Mouse (Mus musculus): ENCODE results near the gene Kif2a. TPM values are rescaled to one million over a fixed set of nuclear protein-coding genes. Genes with fewer than 3 reads are reported as not detected.

Kif2a gene
- 7.4 and 7.9 TPM in 2 replicates for polyA plus RNA-seq (2015; fragmentation: Nextera tagmentation; extraction: Ambion mirVana)

DNA sequence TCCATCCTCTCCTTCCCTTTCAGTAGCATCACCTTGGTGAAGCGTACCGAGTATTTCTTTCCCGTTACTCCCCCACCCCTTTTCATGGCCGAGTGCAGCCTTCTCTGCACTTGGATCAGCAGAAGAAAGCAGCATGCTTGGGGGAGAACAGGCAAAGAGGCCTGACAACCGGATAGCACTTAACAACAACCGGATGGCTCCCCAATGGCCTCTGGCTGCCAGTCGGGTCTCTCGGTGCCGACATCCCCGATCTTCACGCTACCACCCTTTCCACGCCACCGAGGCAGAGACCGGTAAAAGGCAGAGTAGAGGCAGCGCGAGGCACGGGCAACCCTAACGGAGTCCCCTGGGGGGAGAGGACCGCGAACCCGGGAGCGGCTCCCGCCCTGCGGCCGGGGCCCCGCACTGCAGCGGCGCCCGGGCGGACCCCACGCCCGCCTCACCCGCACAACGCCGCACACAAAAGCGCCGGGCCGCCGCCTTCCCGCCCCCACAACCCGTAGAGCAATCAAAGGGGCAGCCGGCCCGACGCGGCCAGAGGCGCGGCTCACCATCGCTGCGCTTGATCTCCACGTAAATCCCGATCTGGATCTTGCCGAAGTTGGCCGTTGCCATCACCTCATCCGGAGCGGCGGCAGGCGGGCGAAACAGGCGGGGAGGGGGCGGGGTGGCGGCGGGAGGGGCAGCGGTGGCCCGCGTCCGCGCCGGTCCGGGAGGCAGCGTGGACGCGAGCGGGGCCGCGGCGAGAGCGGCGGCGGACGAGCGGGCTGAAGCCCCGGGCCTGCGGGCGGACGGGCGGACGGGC lies at the start of gene Kif2a:
Gene Kif2a (minus strand): TSS at position 666 of the 805 bp plus-strand sequence.
- ATAC-seq (replicated peaks; ENCODE audit: extremely low read depth, insufficient read depth, low FRiP score): peak; percentile 56

DNA sequence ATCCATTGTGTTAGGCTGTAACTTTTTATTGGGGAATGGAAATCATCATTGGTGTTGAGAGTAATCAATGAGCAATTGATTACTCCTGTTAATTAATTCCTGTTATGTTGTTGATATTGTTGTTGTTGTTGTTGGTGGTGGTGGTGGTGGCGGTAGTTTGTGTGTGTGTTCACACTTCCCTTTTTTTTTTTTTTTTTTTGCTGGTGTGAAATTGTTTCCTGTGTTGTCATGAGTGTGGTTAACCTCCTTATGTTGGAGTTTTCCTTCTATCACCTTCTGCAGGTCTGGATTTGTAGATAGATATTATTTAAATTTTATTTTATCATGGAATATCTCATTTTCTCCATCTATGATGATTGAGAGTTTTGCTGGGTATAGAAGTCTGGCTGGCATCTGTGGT lies 47.1 kb upstream of the Kif2a start:
- Histone ChIP-seq H3K9ac (ENCODE audit: low read length) (no peak overlapping the region), H3K4me3 (ENCODE audit: low read length) (no peak overlapping the region), H3K4me2 (ENCODE audit: low read depth, low read length) (no peak overlapping the region), H3K36me3 (ENCODE audit: control insufficient read depth, insufficient read depth) (no peaks in the 10 kb centered on the region), H3K27me3 (ENCODE audit: control insufficient read depth, insufficient read depth, low read length) (no peaks in the 10 kb centered on the region), H3K9me3 (replicated peaks; ENCODE audit: control insufficient read depth, low read length) (no peaks in the 10 kb centered on the region), H3K27ac (ENCODE audit: low read length) (no peak overlapping the region), H3K4me1 (ENCODE audit: control insufficient read depth, insufficient read depth, low read length) (peaks cover 9% of the 10 kb centered on the region)
- ATAC-seq (replicated peaks; ENCODE audit: extremely low read depth, insufficient read depth, low FRiP score): no peak
- WGBS: 77% methylated on average over 1 of the region's 1 CpGs

More for the DNA sequence above, at the start of gene Kif2a:
- peaks cover 4% of the 10 kb centered on the region for H3K4me1 ChIP-seq (ENCODE audit: control insufficient read depth, insufficient read depth, low read length)
- H3K27ac ChIP-seq (ENCODE audit: low read length): peak within 1 kb of the TSS; percentile 88
- H3K4me2 ChIP-seq (ENCODE audit: low read depth, low read length): peak within 1 kb of the TSS; percentile 89
- H3K36me3 ChIP-seq (ENCODE audit: control insufficient read depth, insufficient read depth): no peaks in the 10 kb centered on the region
- H3K27me3 ChIP-seq (ENCODE audit: control insufficient read depth, insufficient read depth, low read length): no peaks in the 10 kb centered on the region
- H3K4me3 ChIP-seq (ENCODE audit: low read length): peak within 1 kb of the TSS; percentile 71
- H3K9me3 ChIP-seq (replicated peaks; ENCODE audit: control insufficient read depth, low read length): 0 out of 2 replicates have a peak, but pooled peaks cover 2% of the 10 kb centered on the region
- WGBS: under 1% methylated on average over 82 of the region's 87 CpGs
- peak within 1 kb of the TSS; percentile 94 for H3K9ac ChIP-seq (ENCODE audit: low read length)

DNA sequence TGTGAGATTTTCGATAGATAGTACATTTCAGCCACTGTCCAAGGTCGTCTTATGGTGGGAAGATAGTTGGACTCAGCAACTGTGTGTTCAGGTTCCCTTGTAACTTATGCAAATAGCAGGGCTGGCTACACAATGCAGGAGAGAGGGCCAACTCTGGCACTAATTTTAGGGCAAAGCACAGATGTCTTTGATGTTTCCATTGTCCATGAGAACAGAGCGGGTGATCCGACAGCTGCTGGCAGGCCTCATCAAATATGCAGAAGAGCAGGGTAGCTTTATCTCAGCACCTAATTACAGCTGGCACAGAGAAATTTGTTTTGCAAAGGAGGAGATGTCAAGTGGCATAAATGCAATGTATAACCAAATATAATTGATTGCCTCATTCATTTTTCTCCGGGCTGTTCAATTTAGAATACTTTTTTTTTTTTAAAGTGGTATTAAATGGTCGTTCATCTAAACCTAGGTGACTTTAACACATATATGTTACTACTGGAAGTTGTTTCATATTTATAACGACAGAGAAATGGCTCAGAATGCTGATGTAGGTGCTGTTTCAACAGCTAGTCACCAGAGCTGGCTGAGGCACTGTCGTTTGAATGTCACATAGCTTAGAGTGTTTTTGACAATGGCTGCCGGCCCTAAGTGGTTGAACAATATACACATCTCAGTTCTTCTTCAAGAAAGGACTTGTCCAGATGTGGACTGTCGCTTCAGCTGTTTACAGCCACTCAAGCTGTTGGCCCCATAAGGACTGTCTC lies 43.4 kb upstream of the Kif2a start:
- Histone ChIP-seq H3K4me2 (ENCODE audit: low read depth, low read length) (no peak overlapping the region), H3K27ac (ENCODE audit: low read length) (no peak overlapping the region), H3K36me3 (ENCODE audit: control insufficient read depth, insufficient read depth) (no peaks in the 10 kb centered on the region), H3K9ac (ENCODE audit: low read length) (no peak overlapping the region), H3K27me3 (ENCODE audit: control insufficient read depth, insufficient read depth, low read length) (no peaks in the 10 kb centered on the region), H3K4me3 (ENCODE audit: low read length) (no peak overlapping the region), H3K9me3 (replicated peaks; ENCODE audit: control insufficient read depth, low read length) (no peaks in the 10 kb centered on the region), H3K4me1 (ENCODE audit: control insufficient read depth, insufficient read depth, low read length) (no peaks in the 10 kb centered on the region)
- ATAC-seq (replicated peaks; ENCODE audit: extremely low read depth, insufficient read depth, low FRiP score): no peak
- WGBS: 71% methylated on average over 10 of the region's 10 CpGs

DNA sequence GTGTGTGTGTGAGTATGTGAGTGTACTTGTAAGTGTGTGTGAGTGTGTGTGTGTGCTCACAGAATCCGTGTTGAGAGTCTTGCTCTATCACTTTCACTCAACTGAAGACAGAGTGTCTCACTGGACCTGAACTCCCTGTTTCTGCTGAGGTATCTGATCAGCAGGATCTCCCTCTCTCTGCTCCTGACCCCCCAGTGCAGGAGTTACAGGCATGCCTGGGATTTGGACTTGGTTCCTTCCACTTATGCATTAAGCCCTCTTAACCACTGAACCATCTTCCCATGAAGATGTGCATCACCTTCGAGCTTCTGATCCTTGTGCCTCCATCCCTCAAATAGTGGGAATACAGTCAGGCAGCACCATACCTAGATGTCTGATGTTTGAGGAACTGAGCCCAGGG lies 42.3 kb upstream of the Kif2a start:
- H3K36me3 ChIP-seq (ENCODE audit: control insufficient read depth, insufficient read depth): no peaks in the 10 kb centered on the region
- no peak overlapping the region for H3K27ac ChIP-seq (ENCODE audit: low read length)
- no peak overlapping the region for H3K4me2 ChIP-seq (ENCODE audit: low read depth, low read length)
- H3K4me1 ChIP-seq (ENCODE audit: control insufficient read depth, insufficient read depth, low read length): no peaks in the 10 kb centered on the region
- WGBS: 83% methylated on average over 2 of the region's 2 CpGs
- H3K9me3 ChIP-seq (replicated peaks; ENCODE audit: control insufficient read depth, low read length): no peaks in the 10 kb centered on the region
- H3K9ac ChIP-seq (ENCODE audit: low read length): no peak overlapping the region
- ATAC-seq (replicated peaks; ENCODE audit: extremely low read depth, insufficient read depth, low FRiP score): no peak
- no peaks in the 10 kb centered on the region for H3K27me3 ChIP-seq (ENCODE audit: control insufficient read depth, insufficient read depth, low read length)
- no peak overlapping the region for H3K4me3 ChIP-seq (ENCODE audit: low read length)

DNA sequence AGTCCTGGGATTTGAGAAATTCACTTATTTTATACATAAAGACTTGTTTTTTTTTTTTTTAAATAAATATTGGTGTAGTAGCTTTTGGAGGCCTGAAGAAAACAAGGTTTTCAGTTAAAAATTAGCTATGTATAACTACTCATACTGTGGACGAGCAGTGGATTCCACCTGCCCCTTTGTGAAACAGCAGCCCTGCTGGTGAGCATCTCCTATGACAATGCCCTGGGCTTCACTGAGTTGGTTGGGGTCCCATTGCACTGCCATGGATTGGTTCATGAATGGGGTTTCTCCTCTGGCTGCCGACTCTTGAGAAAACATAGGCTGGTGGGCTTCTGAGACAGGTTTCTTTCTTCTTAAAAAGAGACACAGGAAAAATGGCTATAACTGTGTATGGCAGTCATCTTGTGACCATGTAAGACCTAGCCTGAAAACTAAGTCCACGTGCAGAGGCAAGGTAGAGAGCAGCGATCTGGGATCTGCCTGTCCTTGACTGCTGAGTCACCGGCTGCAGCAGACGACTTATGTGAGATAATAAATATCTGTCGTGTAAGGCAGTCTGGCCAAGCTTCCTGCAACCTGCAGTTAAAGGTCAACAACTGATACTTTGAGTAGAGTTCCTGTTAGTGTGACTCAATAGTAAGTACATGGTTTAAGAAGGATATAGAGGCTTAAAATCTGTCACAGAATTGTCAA lies 41.3 kb upstream of the Kif2a start:
- H3K4me2 ChIP-seq (ENCODE audit: low read depth, low read length): no peak overlapping the region
- no peak for ATAC-seq (replicated peaks; ENCODE audit: extremely low read depth, insufficient read depth, low FRiP score)
- H3K27ac ChIP-seq (ENCODE audit: low read length): no peak overlapping the region
- no peaks in the 10 kb centered on the region for H3K9me3 ChIP-seq (replicated peaks; ENCODE audit: control insufficient read depth, low read length)
- no peaks in the 10 kb centered on the region for H3K27me3 ChIP-seq (ENCODE audit: control insufficient read depth, insufficient read depth, low read length)
- H3K36me3 ChIP-seq (ENCODE audit: control insufficient read depth, insufficient read depth): no peaks in the 10 kb centered on the region
- WGBS: 37% methylated on average over 7 of the region's 7 CpGs
- no peaks in the 10 kb centered on the region for H3K4me1 ChIP-seq (ENCODE audit: control insufficient read depth, insufficient read depth, low read length)
- no peak overlapping the region for H3K4me3 ChIP-seq (ENCODE audit: low read length)
- H3K9ac ChIP-seq (ENCODE audit: low read length): no peak overlapping the region

DNA sequence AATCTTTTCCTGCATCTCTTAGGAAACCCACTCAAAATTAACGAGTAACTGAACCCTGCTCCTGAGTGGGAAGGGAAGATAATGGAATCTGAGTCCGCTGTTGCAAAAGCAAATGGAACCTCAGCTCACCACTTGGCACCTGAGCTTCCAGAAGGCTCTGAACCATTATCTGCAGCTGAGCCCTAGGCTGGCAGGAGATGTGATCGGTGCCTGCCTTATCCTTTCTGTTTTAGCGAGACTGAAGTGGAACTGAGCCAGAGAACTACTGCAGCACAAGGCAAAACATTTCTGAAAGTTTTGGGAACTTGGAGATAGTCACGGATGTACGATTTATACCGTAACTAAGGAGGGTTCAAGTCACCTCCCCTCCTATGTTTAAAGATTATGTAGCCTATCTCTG lies 38.2 kb upstream of the Kif2a start:
- Histone ChIP-seq H3K4me3 (ENCODE audit: low read length) (no peak overlapping the region), H3K4me2 (ENCODE audit: low read depth, low read length) (no peak overlapping the region), H3K9me3 (replicated peaks; ENCODE audit: control insufficient read depth, low read length) (no peaks in the 10 kb centered on the region), H3K36me3 (ENCODE audit: control insufficient read depth, insufficient read depth) (no peaks in the 10 kb centered on the region), H3K27ac (ENCODE audit: low read length) (no peak overlapping the region), H3K9ac (ENCODE audit: low read length) (no peak overlapping the region), H3K4me1 (ENCODE audit: control insufficient read depth, insufficient read depth, low read length) (0 out of 2 replicates have a peak, but pooled peaks cover 2% of the 10 kb centered on the region), H3K27me3 (ENCODE audit: control insufficient read depth, insufficient read depth, low read length) (no peaks in the 10 kb centered on the region)
- WGBS: 66% methylated on average over 7 of the region's 7 CpGs
- ATAC-seq (replicated peaks; ENCODE audit: extremely low read depth, insufficient read depth, low FRiP score): no peak

DNA sequence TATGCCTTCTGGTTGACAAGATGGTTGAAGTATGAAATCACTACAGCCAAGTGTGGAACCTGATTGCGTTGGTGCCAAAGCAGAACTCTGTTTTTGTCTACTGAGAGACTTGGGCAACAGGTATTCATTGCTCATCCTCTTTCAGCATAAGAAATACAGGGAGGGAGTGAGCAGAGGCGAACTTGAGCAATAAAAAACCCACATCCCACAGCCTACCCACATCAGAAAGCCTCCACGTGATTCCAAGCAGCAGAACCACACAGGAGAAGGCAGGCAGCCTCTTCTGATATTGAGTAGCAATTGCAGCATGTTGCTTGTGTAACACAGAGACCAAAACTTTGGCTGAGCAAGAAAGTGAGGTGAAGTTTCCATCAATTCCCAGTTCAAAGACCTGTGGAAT lies 37.5 kb upstream of the Kif2a start:
- ATAC-seq (replicated peaks; ENCODE audit: extremely low read depth, insufficient read depth, low FRiP score): 0 out of 2 replicates have a peak, but pooled peaks have one; percentile 49
- H3K27ac ChIP-seq (ENCODE audit: low read length): no peak overlapping the region
- no peaks in the 10 kb centered on the region for H3K9me3 ChIP-seq (replicated peaks; ENCODE audit: control insufficient read depth, low read length)
- no peaks in the 10 kb centered on the region for H3K36me3 ChIP-seq (ENCODE audit: control insufficient read depth, insufficient read depth)
- H3K27me3 ChIP-seq (ENCODE audit: control insufficient read depth, insufficient read depth, low read length): no peaks in the 10 kb centered on the region
- H3K4me2 ChIP-seq (ENCODE audit: low read depth, low read length): no peak overlapping the region
- H3K4me3 ChIP-seq (ENCODE audit: low read length): no peak overlapping the region
- H3K9ac ChIP-seq (ENCODE audit: low read length): no peak overlapping the region
- 72% methylated on average over 3 of the region's 3 CpGs for WGBS
- 0 out of 2 replicates have a peak, but pooled peaks cover 2% of the 10 kb centered on the region for H3K4me1 ChIP-seq (ENCODE audit: control insufficient read depth, insufficient read depth, low read length)

DNA sequence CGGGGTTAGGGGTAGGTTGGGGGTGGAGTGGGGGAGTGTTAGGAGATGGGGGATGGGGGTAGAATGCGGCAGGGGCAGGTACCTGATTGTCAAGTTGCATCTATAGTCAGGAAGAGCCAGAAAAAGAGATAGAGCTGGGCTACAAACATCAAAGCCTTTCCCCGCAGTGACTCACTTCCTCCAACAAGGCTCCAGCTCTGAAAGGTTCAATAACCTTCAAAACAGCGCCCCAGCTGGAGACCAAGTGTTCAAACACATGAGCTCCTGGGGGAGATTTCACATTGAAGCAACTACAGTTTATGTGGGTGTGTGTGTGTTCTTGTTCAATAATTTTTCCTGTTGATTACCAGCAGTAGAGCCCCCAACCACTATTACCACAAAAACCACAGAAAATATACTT lies 34.4 kb upstream of the Kif2a start:
- peaks cover 3% of the 10 kb centered on the region; the same call in 1 of the 2 replicates for H3K4me1 ChIP-seq (ENCODE audit: control insufficient read depth, insufficient read depth, low read length)
- no peaks in the 10 kb centered on the region for H3K27me3 ChIP-seq (ENCODE audit: control insufficient read depth, insufficient read depth, low read length)
- H3K9ac ChIP-seq (ENCODE audit: low read length): no peak overlapping the region
- H3K27ac ChIP-seq (ENCODE audit: low read length): peak overlapping the region; percentile 14; the same call in 1 of the 2 replicates
- WGBS: 25% methylated on average over 4 of the region's 4 CpGs
- H3K36me3 ChIP-seq (ENCODE audit: control insufficient read depth, insufficient read depth): no peaks in the 10 kb centered on the region
- no peak overlapping the region for H3K4me3 ChIP-seq (ENCODE audit: low read length)
- no peak for ATAC-seq (replicated peaks; ENCODE audit: extremely low read depth, insufficient read depth, low FRiP score)
- no peaks in the 10 kb centered on the region for H3K9me3 ChIP-seq (replicated peaks; ENCODE audit: control insufficient read depth, low read length)
- H3K4me2 ChIP-seq (ENCODE audit: low read depth, low read length): no peak overlapping the region
